Mouse (Mus musculus) erythroblast, embryonic 14.5 days (primary cell): ENCODE measurements around the gene Adamts4.

ENCODE experiments used
- GATA1 ChIP-seq: IDR thresholded peaks from 2 replicates; pipeline ENCODE4 v1.6.1; 2012; ENCODE audit warnings: low read length, inconsistent platforms, mixed read lengths
- TAL1 ChIP-seq: IDR thresholded peaks from 3 replicates; pipeline ENCODE4 v1.6.1; 2012; ENCODE audit warnings: low read length, inconsistent platforms, mixed read lengths

DNA sequence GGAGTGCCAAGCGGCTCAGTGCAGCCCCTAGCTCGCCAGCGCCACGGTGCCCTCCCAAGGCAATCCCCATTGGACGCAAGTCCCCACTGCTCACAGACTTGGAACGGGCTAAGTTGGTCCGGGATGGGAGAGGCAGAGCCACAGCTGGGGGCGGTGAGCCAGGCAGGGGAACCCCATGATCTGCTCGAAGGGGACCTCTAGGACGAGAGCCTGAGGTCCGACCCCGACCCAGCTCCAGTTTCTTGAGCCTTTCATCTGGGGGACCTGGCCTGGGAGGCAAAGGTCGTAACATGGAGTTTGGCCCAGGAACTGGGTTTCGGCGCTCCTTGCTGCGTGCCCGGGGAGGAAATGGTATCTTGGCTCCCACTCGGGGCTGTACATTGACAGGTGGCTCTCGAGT is 36.3 kb downstream of the Adamts4 start:
- TF ChIP-seq GATA1 (no peak), TAL1 (no peak)
